Mouse (Mus musculus) brain, embryonic 18.5 days (tissue): ENCODE measurements around the gene B4galt5.

Experiments
- DNase-seq: peaks from one replicate; pipeline ENCODE4 v3.0.0-alpha.2; 2012; ENCODE audit warnings: low read depth, low spot score

The B4galt5 gene

DNA sequence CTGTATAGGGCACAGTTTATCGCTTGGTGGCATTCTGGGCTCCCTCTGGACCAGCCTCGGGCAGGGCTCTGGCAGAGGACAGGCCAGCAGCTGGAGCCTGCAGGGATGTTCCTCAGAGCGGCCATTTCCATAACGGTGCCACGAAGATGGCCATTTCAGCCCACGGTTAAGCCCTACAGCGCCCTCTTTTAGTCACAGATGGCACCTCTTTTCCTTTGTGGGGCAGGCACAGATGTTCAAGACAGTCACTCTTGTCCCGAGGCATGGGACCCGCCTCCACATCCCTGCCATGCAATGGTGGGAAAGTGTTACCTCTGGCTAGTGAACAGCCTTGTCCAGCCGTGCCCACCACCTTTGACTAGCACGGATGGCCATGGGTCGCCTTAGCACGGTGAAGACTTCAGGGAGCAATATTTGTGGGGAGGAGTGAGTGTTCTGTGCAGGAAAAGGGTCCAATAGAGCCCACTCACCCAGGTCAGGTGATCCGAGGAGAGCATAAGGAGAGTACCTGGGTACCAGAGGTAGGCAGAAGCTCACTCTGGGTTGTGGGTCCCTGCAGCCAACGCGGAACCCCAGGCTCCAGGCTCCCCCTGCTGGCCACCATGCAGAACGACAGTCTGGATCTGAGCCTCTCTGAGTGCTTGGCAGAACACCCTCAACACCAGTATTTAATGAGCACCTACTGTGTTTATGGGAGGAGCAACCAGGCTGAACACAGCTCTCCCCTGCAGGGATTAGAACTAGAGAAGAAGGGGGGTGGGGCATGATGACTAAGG lies 70.0 kb downstream of the B4galt5 start:
- DNase-seq = no peak

DNA sequence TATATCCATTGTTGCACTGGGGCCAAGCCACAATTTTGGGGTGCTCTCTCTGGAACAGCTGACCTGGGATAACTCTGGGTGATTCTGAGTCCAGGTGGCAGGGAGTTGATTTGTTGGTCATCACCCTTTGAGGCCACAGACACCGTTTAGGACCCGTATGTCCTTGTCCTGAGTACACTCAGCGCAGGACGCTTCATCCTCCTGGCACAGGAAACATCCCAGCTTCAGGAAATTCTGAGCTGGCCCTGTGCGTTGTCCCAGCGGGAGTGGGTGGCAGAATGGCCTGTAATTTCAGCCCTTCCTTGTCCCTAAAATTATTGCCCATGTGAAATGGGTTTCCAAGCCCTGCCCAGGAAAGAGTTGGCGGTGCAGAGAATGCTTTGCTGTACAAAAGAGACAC lies 71.0 kb downstream of the B4galt5 start:
- DNase-seq = no peak

DNA sequence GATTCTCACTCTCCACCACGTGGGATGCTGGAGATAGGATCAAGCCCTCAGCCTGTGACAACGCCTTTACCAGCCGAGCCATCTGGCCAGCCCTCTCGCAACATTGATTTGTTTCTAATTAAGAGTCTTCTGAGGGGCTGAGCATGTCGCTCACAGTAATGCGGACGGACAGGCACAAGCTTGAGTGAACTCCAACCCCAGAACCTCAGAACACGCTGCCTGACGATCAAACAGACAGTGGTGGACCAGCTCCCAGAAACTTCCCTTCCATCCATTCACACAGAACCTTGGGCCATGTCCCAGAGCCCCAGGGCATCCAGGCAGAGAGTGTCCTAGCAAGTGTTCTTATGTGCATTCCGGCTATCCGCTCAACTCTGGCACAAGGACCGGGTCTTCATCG lies 72.0 kb downstream of the B4galt5 start:
- DNase-seq = no peak

GRCm38 (mm10) chr2:167275856-167276255 lies 73.1 kb downstream of the B4galt5 start:
- DNase-seq = no peak

DNA sequence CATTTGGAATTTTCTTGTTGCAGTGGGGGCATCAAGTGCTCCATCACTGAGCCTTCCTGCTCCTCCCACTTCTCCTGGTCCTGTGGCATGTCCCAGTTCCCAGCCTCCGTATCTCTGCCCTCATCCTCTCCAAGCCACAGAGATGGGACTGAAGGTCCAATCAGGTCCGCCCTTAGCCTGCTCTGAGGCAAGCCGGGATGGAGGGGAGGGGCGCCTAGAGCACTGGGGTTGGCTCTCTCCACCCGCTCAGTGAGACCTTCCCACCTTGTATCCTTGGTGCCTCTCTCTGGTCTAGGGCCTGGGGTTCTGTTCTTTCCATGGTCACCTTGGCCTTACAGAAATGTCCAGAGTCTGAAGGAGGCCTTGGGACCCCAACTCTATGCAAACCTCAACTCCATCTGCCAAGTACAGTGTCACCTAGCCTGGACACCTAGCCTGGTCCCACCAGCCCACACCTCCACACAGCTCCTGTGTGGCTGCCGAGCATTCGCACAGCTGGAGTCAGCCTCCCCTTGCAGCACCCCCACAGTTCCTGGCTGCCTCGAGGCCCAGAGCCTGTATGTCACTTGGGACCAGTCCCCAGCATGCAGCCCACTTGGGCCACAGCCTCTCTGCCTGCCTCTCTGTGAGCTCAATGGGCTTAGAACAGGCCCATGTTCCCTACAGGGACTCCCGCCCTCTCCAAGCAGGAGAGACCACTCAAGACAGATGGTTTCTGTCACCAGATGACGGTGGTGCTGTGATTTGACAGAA lies 74.1 kb downstream of the B4galt5 start:
- DNase-seq = no peak

DNA sequence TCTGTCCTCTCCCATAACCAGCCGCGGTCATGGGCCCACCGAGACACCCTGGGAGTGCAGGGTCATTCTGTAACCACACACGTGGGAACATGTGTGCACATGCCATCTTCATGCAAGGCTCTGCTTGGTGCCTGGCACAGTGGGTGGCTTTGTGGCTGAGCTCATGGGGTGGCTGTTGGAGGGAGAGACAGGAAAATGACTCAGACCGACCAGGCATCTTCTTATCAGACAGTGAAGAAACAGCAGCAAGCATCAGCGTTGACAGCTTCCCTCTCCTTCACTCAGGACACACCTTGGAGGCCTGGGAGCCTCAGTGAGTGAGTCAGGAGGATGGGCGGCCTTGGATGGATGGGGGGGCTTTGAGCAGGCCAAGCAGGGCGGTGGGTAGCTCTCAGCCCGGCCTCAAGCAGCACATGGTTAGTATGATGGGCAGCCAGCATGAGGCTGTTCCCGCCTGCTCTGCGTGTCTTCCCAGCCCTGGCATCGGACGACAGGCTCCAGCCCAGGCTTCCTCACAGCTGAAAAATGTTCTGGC lies 75.7 kb downstream of the B4galt5 start:
- no peak for DNase-seq

DNA sequence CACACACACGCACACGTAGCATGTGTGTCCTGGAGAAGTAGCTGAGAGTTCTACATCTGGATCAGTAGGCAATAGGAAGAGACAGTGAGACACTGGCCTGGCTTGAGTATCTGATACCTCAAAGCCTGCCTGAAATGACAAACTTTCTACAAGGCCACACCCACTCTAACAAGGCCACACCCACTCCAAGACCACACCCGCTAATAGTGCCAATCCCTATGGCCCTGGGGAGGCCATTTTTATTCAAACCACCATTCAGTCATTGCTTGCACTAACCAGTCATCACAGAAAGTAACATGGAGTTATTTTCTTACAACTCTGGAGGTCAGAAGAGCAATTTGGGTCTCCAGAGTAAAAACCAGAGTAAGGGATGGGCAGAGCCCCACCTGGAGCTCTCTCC lies 76.3 kb downstream of the B4galt5 start:
- DNase-seq = no peak

DNA sequence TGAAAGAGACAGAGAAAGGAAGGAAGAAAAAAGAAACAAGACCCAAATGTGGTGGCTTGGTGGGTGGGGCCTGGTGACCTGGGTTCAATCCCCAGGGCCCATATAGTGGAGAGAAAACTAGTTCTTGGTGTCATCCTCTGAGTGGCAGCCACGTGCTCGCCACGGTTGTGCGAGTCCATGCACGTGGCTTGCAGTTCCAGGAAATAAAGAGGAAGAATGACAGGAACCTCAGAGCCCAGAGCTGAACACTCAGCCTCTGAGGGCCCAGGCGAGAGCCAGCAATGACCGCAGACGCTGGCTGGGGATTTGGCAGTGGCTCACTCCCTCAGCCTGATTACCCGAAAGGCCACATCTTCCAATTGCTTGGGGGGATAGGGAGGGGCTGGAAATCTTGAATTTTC lies 77.9 kb downstream of the B4galt5 start:
- DNase-seq = no peak

DNA sequence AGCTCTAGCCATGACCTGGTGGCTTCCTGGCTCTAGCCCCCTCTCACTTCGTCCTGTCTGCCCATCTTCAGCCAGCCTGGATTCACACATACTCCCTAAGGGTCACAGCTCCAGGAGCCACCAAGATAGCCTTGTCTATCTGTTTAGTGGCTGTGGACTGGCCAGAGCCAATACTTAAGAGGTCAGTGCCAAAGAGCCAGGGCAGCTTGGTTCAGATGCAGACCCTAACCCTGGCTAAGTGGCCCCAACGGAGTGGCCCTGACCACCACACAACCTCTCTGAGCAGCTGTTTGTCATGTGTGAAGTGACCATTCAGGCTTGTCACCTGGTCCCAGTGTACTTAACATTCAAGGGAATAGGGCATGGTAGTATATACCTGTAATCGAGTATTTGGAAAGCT lies 78.5 kb downstream of the B4galt5 start:
- no peak for DNase-seq

DNA sequence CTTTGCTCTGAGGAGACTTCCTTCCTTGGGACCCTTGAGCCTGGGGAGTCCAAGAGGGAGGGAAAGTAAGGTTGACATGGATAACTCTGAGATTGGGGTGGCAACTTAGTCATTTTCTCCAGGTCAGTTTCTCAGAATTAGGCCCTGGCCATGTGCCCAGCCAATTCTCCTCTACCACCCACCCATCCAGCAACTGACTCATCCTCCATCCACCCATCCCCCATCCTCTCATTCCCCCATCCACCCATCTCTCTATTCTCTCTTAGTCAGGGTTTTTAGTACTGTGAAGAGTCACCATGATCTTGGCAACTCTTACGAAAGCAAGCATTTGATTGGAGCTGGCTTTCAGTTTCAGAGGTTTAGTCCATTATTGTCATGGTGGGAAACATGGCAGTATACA lies 80.3 kb downstream of the B4galt5 start:
- DNase-seq = no peak

- no peak for DNase-seq
Measured at GRCm38 (mm10) chr2:167268411-167268690, 80.6 kb downstream of the B4galt5 start.

- DNase-seq = no peak
Measured at GRCm38 (mm10) chr2:167267531-167268410, 81.2 kb downstream of the B4galt5 start.

DNA sequence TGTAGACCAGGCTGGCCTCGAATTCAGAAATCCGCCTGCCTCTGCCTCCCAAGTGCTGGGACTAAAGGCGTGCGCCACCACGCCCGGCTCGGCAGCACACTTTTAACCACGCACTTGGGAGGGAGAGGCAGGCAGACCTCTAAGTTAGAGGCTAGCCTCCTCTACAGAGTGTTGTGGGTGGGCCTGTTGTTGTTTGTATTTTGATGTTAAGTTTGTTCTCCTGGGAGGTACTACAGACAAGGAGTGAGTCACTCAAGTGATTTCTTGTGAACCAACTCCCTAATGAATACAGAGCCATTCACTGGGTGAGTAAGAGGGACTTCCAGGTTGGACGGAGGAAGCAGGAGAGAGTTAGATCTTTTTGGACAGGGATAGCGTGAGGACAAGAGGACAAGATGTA lies 82.8 kb downstream of the B4galt5 start:
- DNase-seq = no peak

DNA sequence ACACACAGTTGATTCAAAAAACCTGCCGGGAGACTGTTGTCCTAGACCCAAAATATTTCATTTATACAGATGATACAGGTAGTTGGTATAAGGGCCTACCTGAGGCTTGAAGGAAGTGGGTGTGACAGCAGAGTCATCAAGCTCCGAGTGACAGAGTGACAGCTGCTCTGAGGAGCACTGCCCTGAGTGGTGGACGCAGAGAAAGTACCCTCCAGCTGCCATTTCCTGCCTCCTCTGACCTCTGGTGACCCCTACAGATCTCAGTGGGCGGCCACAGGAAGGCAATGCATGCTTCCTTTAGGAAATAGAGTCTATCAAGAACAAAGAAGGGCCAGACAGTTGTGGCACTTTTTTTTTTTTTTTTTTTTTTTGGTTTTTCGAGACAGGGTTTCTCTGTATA lies 83.2 kb downstream of the B4galt5 start:
- DNase-seq = no peak

GRCm38 (mm10) chr2:167265021-167265420 lies 84.0 kb downstream of the B4galt5 start:
- no peak for DNase-seq

DNA sequence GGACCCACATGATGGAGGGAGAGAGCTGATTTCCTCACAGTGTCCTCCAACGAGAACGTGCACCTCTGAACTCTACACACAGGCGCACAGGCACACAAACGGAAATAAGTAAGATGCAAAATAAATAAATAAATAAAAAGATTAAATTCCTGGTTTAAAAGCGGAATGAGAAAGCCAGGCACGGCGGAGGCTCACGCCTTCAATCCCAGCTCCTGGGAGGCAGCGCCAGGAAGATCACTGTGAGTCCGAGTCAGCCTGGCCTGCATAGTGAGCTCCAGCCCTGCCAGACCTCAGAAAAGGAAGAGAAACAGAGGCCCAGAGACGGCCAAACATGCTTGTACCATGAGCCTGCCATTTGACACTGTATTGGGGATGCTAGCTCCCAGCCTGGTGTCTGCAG lies 85.1 kb downstream of the B4galt5 start:
- no peak for DNase-seq

GRCm38 (mm10) chr2:167263040-167263810 lies 85.8 kb downstream of the B4galt5 start:
- no peak for DNase-seq

DNA sequence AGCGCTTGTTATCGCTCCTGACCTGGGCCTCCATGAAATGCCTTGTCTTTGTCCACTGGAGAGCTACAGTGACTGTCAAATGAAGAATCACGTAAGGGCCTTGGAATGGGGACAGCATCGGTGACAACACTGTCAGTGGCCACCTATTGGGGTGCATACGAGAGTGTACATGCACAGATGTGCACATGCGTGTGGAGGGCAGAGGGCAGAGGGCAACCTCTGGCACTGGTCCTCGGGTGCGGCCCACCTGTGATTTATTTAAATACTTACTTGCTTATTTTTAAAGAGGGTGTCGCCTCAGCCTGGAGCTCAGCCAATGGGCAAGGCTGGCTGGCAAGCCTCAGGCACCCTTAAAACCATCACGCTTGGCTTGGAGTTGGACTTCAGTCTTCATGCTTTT lies 86.5 kb downstream of the B4galt5 start:
- no peak for DNase-seq

DNA sequence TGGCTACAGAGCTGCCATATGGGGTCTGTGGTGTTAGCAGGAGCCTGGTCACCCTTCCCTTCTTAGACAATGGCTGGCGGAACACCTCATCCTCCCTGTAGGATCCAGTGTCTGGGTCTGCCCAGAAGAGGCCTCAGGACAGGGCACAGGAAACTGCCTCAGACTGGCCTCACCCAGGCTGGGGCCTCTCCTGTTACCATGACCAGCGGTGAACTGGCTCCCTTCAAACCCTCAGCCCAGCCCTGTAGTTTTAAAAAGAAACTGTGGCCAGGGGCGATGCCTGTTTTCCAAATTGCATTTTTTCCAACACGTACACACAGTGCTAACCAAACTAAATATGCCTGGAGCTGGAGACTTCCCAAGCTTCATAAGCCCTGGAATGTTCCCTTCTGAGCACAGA lies 87.9 kb downstream of the B4galt5 start:
- no peak for DNase-seq

GRCm38 (mm10) chr2:167257790-167258189 lies 91.2 kb downstream of the B4galt5 start:
- no peak for DNase-seq

DNA sequence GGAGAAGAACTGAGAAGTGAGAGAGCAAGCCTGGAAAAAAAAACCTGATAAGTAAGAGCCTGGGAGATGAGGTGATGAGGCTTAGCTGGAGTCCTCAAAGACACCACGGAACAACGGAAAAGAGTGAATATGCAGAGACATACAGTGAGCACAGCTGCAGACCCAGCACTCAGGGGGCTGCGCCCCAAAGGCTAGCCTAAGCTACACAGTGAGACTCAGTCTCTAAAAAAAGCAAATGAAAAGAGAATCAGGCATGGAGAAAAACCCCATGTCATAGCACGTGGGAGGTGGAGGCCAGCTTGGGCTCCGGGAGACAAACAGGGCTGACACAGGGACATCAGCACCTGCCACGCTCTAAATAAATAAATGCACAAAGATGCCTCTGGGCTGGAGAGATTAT lies 94.2 kb downstream of the B4galt5 start:
- no peak for DNase-seq
